Mouse (Mus musculus) erythroblast, embryonic 14.5 days (primary cell): Measurements from ENCODE around the gene Utrn.

Experiments
- GATA1 ChIP-seq: IDR thresholded peaks from 2 replicates; pipeline ENCODE4 v1.6.1; 2012; ENCODE audit warnings: low read length, inconsistent platforms, mixed read lengths
- TAL1 ChIP-seq: IDR thresholded peaks from 3 replicates; pipeline ENCODE4 v1.6.1; 2012; ENCODE audit warnings: low read length, inconsistent platforms, mixed read lengths

- TF ChIP-seq TAL1 (no peak), GATA1 (no peak)
Observed at GRCm38 (mm10) chr10:12554090-12554718, 315.0 kb downstream of the Utrn start.
